Mouse (Mus musculus) frontal cortex, postnatal 25 days (tissue): Measurements from ENCODE around the gene Gpr15.
A peak's percentile ranks its signal among the peaks of the same experiment; 100 is the strongest.

ENCODE experiments used
- DNase-seq, 2 experiments: peaks; one replicate each; pipeline ENCODE4 v3.0.0; 2022; ENCODE audit warnings: low spot score in 2 of 2

Gpr15 gene

GRCm38 (mm10) chr16:58718666-58719120 lies at the start of gene Gpr15:
TSS of gene Gpr15 (minus strand) at chr16:58719070.
- no peak for DNase-seq

- no peak for DNase-seq
These were observed 44.2 kb upstream of the Gpr15 start, which contains the start of gene Olfr172 for GRCm38 (mm10) chr16:58763076-58763475. TSS of gene Olfr172 (minus strand) at chr16:58763176.

GRCm38 (mm10) chr16:58756191-58756590 lies 37.3 kb upstream of the Gpr15 start:
- no peak for DNase-seq

GRCm38 (mm10) chr16:58751314-58751713 lies 32.4 kb upstream of the Gpr15 start:
- no peak for DNase-seq

- no peak for DNase-seq
These were observed 27.8 kb upstream of the Gpr15 start for GRCm38 (mm10) chr16:58746715-58747114.

GRCm38 (mm10) chr16:58740751-58741150 lies 21.9 kb upstream of the Gpr15 start:
- no peak for DNase-seq

- DNase-seq = no peak
These were observed 19.9 kb upstream of the Gpr15 start for GRCm38 (mm10) chr16:58738800-58739199.

GRCm38 (mm10) chr16:58738205-58738604 lies 19.3 kb upstream of the Gpr15 start:
- no peak for DNase-seq

GRCm38 (mm10) chr16:58728176-58728671 lies 9.4 kb upstream of the Gpr15 start:
- DNase-seq = no peak

GRCm38 (mm10) chr16:58727477-58728131 lies 8.7 kb upstream of the Gpr15 start, which contains the start of gene Cldnd1:
TSS of gene Cldnd1 (plus strand) at chr16:58727910.
- DNase-seq = peak; percentile 71 to 88

GRCm38 (mm10) chr16:58726680-58727476 lies 8.0 kb upstream of the Gpr15 start:
- DNase-seq = no peak

- no peak for DNase-seq
These were observed 3.4 kb upstream of the Gpr15 start for GRCm38 (mm10) chr16:58722292-58722691.

GRCm38 (mm10) chr16:58715018-58715417 lies 3.9 kb downstream of the Gpr15 start:
- no peak for DNase-seq

- DNase-seq = no peak
These were observed 5.7 kb downstream of the Gpr15 start for GRCm38 (mm10) chr16:58713128-58713527.

- no peak for DNase-seq
These were observed 6.6 kb downstream of the Gpr15 start for GRCm38 (mm10) chr16:58712221-58712620.

- DNase-seq = no peak
These were observed 9.3 kb downstream of the Gpr15 start for GRCm38 (mm10) chr16:58709536-58709935.

- DNase-seq = no peak
These were observed 10.0 kb downstream of the Gpr15 start for GRCm38 (mm10) chr16:58708601-58709475.

GRCm38 (mm10) chr16:58707276-58707905 lies 11.5 kb downstream of the Gpr15 start:
- DNase-seq = no peak

- no peak for DNase-seq
These were observed 13.9 kb downstream of the Gpr15 start for GRCm38 (mm10) chr16:58704999-58705398.

- DNase-seq = no peak
These were observed 15.3 kb downstream of the Gpr15 start for GRCm38 (mm10) chr16:58703382-58704124.
